Mouse (Mus musculus): Measurements from ENCODE around the gene Creb3l4.
"Not testable (repeated sequence)": the region's sequence is repeated elsewhere in the genome, so short reads cannot be mapped to it uniquely, and the experiment has no call there.

DNA sequence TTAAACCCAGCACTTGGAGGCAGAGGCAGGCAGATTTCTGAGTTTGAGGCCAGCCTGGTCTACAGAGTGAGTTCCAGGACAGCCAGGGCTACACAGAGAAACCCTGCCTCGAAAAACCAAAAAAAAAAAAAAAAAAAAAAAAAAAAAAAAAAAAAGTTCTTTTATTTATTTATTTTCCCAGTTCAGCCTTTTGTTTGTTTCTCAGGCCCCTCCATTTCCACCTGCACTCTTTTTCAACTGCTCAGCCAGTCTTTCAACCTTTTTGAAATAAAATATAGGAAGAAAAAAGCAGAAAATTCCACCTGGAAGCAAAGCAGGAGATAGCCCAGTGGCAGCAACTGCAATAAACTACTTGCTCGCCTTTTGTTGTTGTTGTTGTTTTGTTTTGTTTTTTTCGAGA, 46.1 kb upstream of the Creb3l4 start:
- not testable (repeated sequence) for TF ChIP-seq CTCF (IDR thresholded peaks at IDR 0.05; ENCODE audit: extremely low read depth, insufficient read depth, insufficient read length, insufficient replicate concordance); POLR2A (IDR thresholded peaks at IDR 0.05; ENCODE audit: low read depth, low read length)

Data from spleen, adult 2 months (tissue).